Mouse (Mus musculus): ENCODE measurements at regions not wholly inside any gene's neighbourhood (a gene's known extent, or its start where the extent isn't known, plus 50 kb on each side); places are given as distances from the start of the nearest gene placed in this dataset.

DNA sequence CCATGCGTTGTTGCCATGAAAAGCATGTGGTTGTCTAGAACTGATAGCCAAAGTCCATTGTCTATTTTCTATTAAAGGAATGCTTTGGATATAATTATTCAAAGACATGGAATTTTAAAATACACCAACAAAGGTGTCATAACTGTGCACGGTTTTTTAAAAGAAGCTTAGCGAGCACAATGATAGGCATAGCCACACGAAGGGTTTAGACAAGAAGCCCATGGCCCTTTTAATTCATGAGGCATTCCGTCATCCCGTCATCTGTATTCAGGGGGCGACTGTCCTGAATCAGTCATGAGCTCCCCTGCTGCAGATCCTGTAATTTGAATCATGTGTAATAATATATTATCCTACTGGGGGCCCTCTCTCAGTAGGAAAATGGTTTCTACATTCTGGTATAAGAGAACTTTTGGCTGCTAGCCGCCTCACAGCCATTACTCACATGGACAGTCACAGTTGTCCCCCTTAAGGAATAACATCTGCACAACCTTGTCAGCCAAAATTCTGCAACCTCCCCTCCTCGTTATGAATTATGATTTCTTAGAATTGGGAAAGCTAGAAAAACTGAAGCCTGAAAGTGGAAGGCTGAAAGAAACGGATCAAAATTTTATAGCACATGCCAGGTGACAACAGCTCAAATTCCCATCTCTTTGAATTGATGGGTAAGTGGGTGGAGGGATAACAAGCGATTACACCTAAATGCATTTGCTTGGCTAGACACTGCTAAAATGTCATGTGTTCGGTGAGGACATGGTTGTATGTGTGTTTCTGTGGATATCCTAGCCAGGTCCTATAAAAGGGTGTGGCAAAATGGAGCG is 225.1 kb downstream of the Usp25 start:
- H3K4me3 ChIP-seq (replicated peaks): no peak overlapping the region
- H3K9me3 ChIP-seq: no peaks in the 10 kb centered on the region
- ATAC-seq: no peak
- no peak overlapping the region for H3K9ac ChIP-seq
- 0 out of 2 replicates have a peak, but pooled peaks cover 3% of the 10 kb centered on the region for H3K4me1 ChIP-seq (replicated peaks)
- H3K27ac ChIP-seq: no peak overlapping the region
- no peaks in the 10 kb centered on the region for H3K27me3 ChIP-seq (replicated peaks)
- H3K4me2 ChIP-seq (replicated peaks): no peak overlapping the region
- H3K36me3 ChIP-seq: no peaks in the 10 kb centered on the region
- 76% methylated on average over 13 of the region's 13 CpGs for WGBS

- Histone ChIP-seq H3K9me3 (no peaks in the 10 kb centered on the region), H3K4me1 (replicated peaks) (0 out of 2 replicates have a peak, but pooled peaks cover 3% of the 10 kb centered on the region), H3K27ac (no peak overlapping the region), H3K4me2 (replicated peaks) (no peak overlapping the region), H3K36me3 (no peaks in the 10 kb centered on the region), H3K27me3 (replicated peaks) (no peaks in the 10 kb centered on the region), H3K9ac (no peak overlapping the region), H3K4me3 (replicated peaks) (no peak overlapping the region)
- WGBS: 65% methylated on average over 7 of the region's 7 CpGs
- ATAC-seq: no peak
Measured at GRCm38 (mm10) chr16:77237631-77238357, 224.3 kb downstream of the Usp25 start.

DNA sequence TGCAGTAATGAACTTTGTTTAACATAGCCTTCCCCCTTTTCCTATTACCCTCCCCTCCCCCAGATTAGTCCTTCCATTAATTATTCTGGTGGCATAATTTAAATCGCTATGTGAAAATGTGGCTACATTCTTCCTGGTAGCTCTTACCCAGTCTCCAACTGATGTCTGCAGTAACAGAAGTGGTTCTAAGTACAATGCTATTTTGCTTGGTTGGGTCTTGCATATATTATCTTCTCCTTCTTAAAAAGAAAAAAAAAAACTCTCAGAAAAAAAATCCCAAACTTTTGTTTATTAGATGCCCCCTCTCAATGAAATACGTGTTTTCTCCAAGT is 223.7 kb downstream of the Usp25 start:
- no peak for ATAC-seq
- Histone ChIP-seq H3K27ac (no peak overlapping the region), H3K4me2 (replicated peaks) (peak overlapping the region; percentile 46), H3K4me1 (replicated peaks) (0 out of 2 replicates have a peak, but pooled peaks cover 3% of the 10 kb centered on the region), H3K9me3 (no peaks in the 10 kb centered on the region), H3K27me3 (replicated peaks) (no peaks in the 10 kb centered on the region), H3K36me3 (no peaks in the 10 kb centered on the region), H3K4me3 (replicated peaks) (no peak overlapping the region), H3K9ac (no peak overlapping the region)
- 69% methylated on average over 2 of the region's 2 CpGs for WGBS

- WGBS: 38% methylated on average over 13 of the region's 13 CpGs
- no peak for ATAC-seq
Measured at GRCm38 (mm10) chr16:77236509-77237271, 223.2 kb downstream of the Usp25 start.

DNA sequence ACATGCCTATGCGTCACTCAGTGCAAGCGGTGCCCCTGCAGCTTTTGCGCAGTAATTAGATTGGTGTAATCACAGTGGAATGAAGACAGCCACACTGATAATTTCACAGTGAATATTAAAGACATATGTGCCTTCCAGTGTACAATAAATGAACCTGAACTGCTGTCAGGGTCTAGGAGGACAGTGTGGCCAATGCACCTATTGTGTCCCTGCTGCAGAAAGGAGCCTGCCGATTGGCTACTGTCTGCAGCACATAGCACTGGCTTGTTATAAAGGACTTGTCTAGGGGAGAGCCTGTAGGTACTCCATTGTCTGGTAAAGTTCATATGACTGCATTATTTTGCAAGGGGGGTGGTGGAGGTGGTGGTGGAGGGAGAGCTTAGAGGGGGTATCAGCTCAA is 222.5 kb downstream of the Usp25 start:
- Histone ChIP-seq H3K27ac (no peak overlapping the region), H3K9ac (no peak overlapping the region), H3K4me1 (replicated peaks) (0 out of 2 replicates have a peak, but pooled peaks cover 3% of the 10 kb centered on the region), H3K9me3 (no peaks in the 10 kb centered on the region), H3K4me2 (replicated peaks) (no peak overlapping the region), H3K36me3 (no peaks in the 10 kb centered on the region), H3K27me3 (replicated peaks) (no peaks in the 10 kb centered on the region), H3K4me3 (replicated peaks) (no peak overlapping the region)
- no peak for ATAC-seq
- WGBS: 89% methylated on average over 4 of the region's 4 CpGs

More at GRCm38 (mm10) chr16:77236509-77237271, 223.2 kb downstream of the Usp25 start:
- Histone ChIP-seq H3K36me3 (no peaks in the 10 kb centered on the region), H3K9me3 (no peaks in the 10 kb centered on the region), H3K9ac (no peak overlapping the region), H3K27ac (no peak overlapping the region), H3K4me3 (replicated peaks) (0 out of 2 replicates have a peak overlapping the region, but pooled peaks have one; percentile 5), H3K4me2 (replicated peaks) (peak overlapping the region; percentile 46), H3K27me3 (replicated peaks) (no peaks in the 10 kb centered on the region), H3K4me1 (replicated peaks) (0 out of 2 replicates have a peak, but pooled peaks cover 3% of the 10 kb centered on the region)

GRCm38 (mm10) chr16:77235449-77235848 is 221.9 kb downstream of the Usp25 start:
- no peak overlapping the region for H3K4me3 ChIP-seq (replicated peaks)
- no peaks in the 10 kb centered on the region for H3K36me3 ChIP-seq
- no peaks in the 10 kb centered on the region for H3K9me3 ChIP-seq
- no peak overlapping the region for H3K27ac ChIP-seq
- H3K4me2 ChIP-seq (replicated peaks): no peak overlapping the region
- 0 out of 2 replicates have a peak, but pooled peaks cover 3% of the 10 kb centered on the region for H3K4me1 ChIP-seq (replicated peaks)
- 76% methylated on average over 5 of the region's 5 CpGs for WGBS
- H3K27me3 ChIP-seq (replicated peaks): no peaks in the 10 kb centered on the region
- no peak for ATAC-seq
- no peak overlapping the region for H3K9ac ChIP-seq

All from intestine, embryonic 15.5 days (tissue).